Mouse (Mus musculus) forebrain, embryonic 15.5 days (tissue): ENCODE data around the gene Clcn7. TPM values are rescaled to one million over a fixed set of nuclear protein-coding genes. Genes with fewer than 3 reads are reported as not detected.
A peak's percentile ranks its signal among the peaks of the same experiment; 100 is the strongest.

Experiments used
- ATAC-seq: fragments of 200-750 bp; cut with Nextera tagmentation; replicated peaks from 2 replicates; pipeline ENCODE4 v1.8.0; 2017; ENCODE audit warnings: mild to moderate bottlenecking, moderate TSS enrichment, moderate library complexity
- H3K27ac ChIP-seq: fragments of 300-500 bp; sonication (generic); replicated peaks from 2 replicates; pipeline ENCODE4 v1.5.1; 2015; ENCODE audit warnings: mild to moderate bottlenecking, inconsistent platforms
- H3K27me3 ChIP-seq: fragments of 300-500 bp; sonication (generic); 2 replicates; pipeline ENCODE4 v1.6.1; 2015; ENCODE audit warnings: inconsistent platforms
- H3K36me3 ChIP-seq: fragments of 300-500 bp; sonication (generic); 2 replicates; pipeline ENCODE4 v1.6.1; 2015; ENCODE audit warnings: mild to moderate bottlenecking, inconsistent platforms
- H3K4me1 ChIP-seq: fragments of 300-500 bp; sonication (generic); 2 replicates; pipeline ENCODE4 v1.6.1; 2015; ENCODE audit warnings: inconsistent platforms
- H3K4me2 ChIP-seq: fragments of 300-500 bp; sonication (generic); replicated peaks from 2 replicates; pipeline ENCODE4 v1.6.1; 2015; ENCODE audit warnings: mild to moderate bottlenecking, inconsistent platforms
- H3K4me3 ChIP-seq: fragments of 300-500 bp; sonication (generic); 2 replicates; pipeline ENCODE4 v1.5.1; 2015; ENCODE audit warnings: mild to moderate bottlenecking, inconsistent platforms
- H3K9ac ChIP-seq: fragments of 300-500 bp; sonication (generic); replicated peaks from 2 replicates; pipeline ENCODE4 v1.6.1; 2015; ENCODE audit warnings: mild to moderate bottlenecking, inconsistent platforms
- H3K9me3 ChIP-seq: fragments of 300-500 bp; sonication (generic); 2 replicates; pipeline ENCODE4 v1.6.1; 2016; ENCODE audit warnings: inconsistent platforms
- WGBS: fragments of 180-500 bp; shearing (Covaris S2); methylation state at CpG from one replicate; pipeline ENCODE4 v1.1.7; 2015; ENCODE audit warnings: mixed read lengths; 5-methylcytosine and 5-hydroxymethylcytosine counted together
- polyA plus RNA-seq: library from polyadenylated mRNA; unstranded; fragments of >200 nt; fragmentation: Nextera tagmentation; extraction: Ambion mirVana; gene quantifications from 2 replicates; pipeline ENCODE4 v1.2.1, GENCODE M21; 2015

The Clcn7 gene
- polyA plus RNA-seq = 28.8 and 30.4 TPM in 2 replicates

DNA sequence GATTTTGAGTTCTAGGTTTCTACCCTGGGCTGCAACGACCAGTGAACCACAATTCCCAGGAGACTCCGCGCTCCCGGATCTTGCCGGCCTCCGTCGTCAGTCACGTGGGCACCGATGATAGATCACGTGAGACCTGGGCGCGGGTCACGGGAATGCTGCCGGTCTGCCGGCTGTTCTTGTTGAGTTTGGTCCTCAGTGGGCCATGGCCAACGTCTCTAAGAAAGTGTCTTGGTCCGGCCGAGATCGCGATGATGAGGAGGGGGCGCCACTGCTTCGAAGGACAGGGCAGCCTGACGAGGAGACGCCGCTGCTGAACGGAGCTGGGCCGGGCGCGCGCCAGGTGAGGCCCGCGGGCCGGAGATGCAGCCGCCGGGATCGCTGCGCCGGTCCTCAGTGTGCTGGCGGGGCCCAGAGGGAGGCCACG lies at the start of gene Clcn7:
Gene Clcn7 (plus strand): TSS at position 117 of the 424 bp plus-strand sequence.
- WGBS = 0% methylated on average over 40 of the region's 40 CpGs
- peak; percentile 95 for ATAC-seq

DNA sequence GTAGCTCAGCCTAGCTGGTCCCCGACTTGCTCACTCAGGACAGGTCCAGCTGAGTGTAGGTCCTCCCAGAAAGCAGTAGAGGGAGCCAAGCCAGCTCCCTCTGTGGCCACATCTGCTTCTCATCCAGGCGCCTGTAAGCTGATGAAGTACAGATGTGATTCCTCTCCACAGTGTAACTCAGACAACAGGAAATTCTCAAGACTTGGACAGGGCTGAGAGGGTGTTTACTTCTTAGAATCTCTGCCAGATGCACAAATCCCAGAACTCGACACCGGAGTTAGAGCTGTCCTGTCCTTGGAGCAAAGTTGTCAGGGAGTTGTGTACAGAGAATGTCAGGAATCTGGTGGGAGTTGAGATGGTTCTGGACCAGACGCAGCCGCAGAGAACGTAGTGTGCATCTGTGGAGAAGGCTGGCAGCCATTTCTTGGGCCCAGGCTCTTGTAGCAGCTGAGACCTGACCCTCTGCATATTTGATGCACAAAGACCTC lies 49.7 kb upstream of the Clcn7 start, which contains the start of gene Tmem204:
Gene Tmem204 (minus strand): TSS at position 148 of the 488 bp plus-strand sequence.
- no peaks in the 10 kb centered on the region for H3K9me3 ChIP-seq
- H3K36me3 ChIP-seq = peaks cover 3% of the 10 kb centered on the region; the same call in 1 of the 2 replicates
- no peak within 1 kb of the TSS for H3K4me3 ChIP-seq
- H3K27me3 ChIP-seq = no peaks in the 10 kb centered on the region
- H3K27ac ChIP-seq = no peak within 1 kb of the TSS
- no peak within 1 kb of the TSS for H3K9ac ChIP-seq
- H3K4me1 ChIP-seq = no peaks in the 10 kb centered on the region; the same call in 1 of the 2 replicates
- no peak within 1 kb of the TSS for H3K4me2 ChIP-seq
- no peak for ATAC-seq
- WGBS = 70% methylated on average over 7 of the region's 7 CpGs

More for the DNA sequence above, at the start of gene Clcn7:
- Histone ChIP-seq H3K27ac (no peak within 1 kb of the TSS), H3K4me3 (peak within 1 kb of the TSS; percentile 76), H3K9ac (peak within 1 kb of the TSS; percentile 75), H3K4me1 (peaks cover 16% of the 10 kb centered on the region), H3K4me2 (peak within 1 kb of the TSS; percentile 50), H3K27me3 (no peaks in the 10 kb centered on the region), H3K9me3 (no peaks in the 10 kb centered on the region), H3K36me3 (no peaks in the 10 kb centered on the region)

GRCm38 (mm10) chr17:25084835-25085385 lies 48.3 kb upstream of the Clcn7 start:
- WGBS = 83% methylated on average over 13 of the region's 13 CpGs
- ATAC-seq = no peak
- Histone ChIP-seq H3K4me1 (no peaks in the 10 kb centered on the region), H3K9ac (no peak overlapping the region), H3K27ac (no peak overlapping the region), H3K9me3 (no peaks in the 10 kb centered on the region), H3K4me2 (no peak overlapping the region), H3K4me3 (no peak overlapping the region), H3K36me3 (peaks cover 4% of the 10 kb centered on the region), H3K27me3 (no peaks in the 10 kb centered on the region)

GRCm38 (mm10) chr17:25086724-25087123 lies 46.5 kb upstream of the Clcn7 start:
- H3K9me3 ChIP-seq = no peaks in the 10 kb centered on the region
- no peak overlapping the region for H3K27ac ChIP-seq
- WGBS = 92% methylated on average over 7 of the region's 7 CpGs
- ATAC-seq = no peak
- no peaks in the 10 kb centered on the region for H3K27me3 ChIP-seq
- no peak overlapping the region for H3K9ac ChIP-seq
- H3K4me2 ChIP-seq = no peak overlapping the region
- H3K4me3 ChIP-seq = no peak overlapping the region
- H3K36me3 ChIP-seq = peaks cover 8% of the 10 kb centered on the region
- H3K4me1 ChIP-seq = no peaks in the 10 kb centered on the region

DNA sequence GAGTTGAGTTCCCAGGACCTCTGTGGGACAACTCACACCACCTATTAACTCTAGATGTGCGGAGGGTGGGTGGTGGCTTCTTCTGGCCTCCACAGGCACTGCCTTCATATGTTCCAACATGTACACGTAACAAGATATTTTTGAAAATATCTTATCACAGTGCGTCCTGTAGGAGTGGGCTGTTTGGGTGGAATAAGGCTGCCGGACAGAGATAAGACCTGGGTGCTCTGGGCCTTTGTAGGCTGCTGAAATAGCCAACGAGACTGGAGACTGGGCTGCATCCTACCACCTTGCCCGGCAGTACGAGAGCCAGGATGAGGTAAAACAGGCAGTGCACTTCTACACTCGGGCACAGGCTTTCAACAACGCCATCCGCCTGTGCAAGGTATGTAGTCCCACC lies 44.0 kb upstream of the Clcn7 start:
- Histone ChIP-seq H3K9me3 (no peaks in the 10 kb centered on the region), H3K4me2 (no peak overlapping the region), H3K27ac (no peak overlapping the region), H3K4me3 (no peak overlapping the region), H3K36me3 (peaks cover 8% of the 10 kb centered on the region), H3K27me3 (no peaks in the 10 kb centered on the region), H3K4me1 (no peaks in the 10 kb centered on the region), H3K9ac (no peak overlapping the region)
- ATAC-seq = no peak
- WGBS = 95% methylated on average over 10 of the region's 10 CpGs

GRCm38 (mm10) chr17:25090450-25090849 lies 42.7 kb upstream of the Clcn7 start:
- WGBS = 94% methylated on average over 10 of the region's 10 CpGs
- ATAC-seq = no peak
- H3K36me3 ChIP-seq = peaks cover 8% of the 10 kb centered on the region

GRCm38 (mm10) chr17:25096221-25096620 lies 37.0 kb upstream of the Clcn7 start:
- Histone ChIP-seq H3K36me3 (peaks cover 32% of the 10 kb centered on the region), H3K9me3 (no peaks in the 10 kb centered on the region), H3K4me3 (no peak overlapping the region), H3K4me1 (no peaks in the 10 kb centered on the region), H3K9ac (no peak overlapping the region), H3K27ac (no peak overlapping the region), H3K4me2 (no peak overlapping the region), H3K27me3 (no peaks in the 10 kb centered on the region)
- ATAC-seq = no peak
- WGBS = 92% methylated on average over 2 of the region's 2 CpGs

More at GRCm38 (mm10) chr17:25090450-25090849, 42.7 kb upstream of the Clcn7 start:
- Histone ChIP-seq H3K9me3 (no peaks in the 10 kb centered on the region), H3K4me1 (no peaks in the 10 kb centered on the region), H3K9ac (no peak overlapping the region), H3K4me3 (no peak overlapping the region), H3K27me3 (no peaks in the 10 kb centered on the region), H3K4me2 (no peak overlapping the region), H3K27ac (no peak overlapping the region)

- 91% methylated on average over 6 of the region's 6 CpGs for WGBS
- H3K4me3 ChIP-seq = no peak overlapping the region
- no peaks in the 10 kb centered on the region for H3K4me1 ChIP-seq
- no peak overlapping the region for H3K9ac ChIP-seq
- H3K27ac ChIP-seq = no peak overlapping the region
- H3K27me3 ChIP-seq = no peaks in the 10 kb centered on the region
- no peaks in the 10 kb centered on the region for H3K9me3 ChIP-seq
- H3K4me2 ChIP-seq = no peak overlapping the region
- ATAC-seq = no peak
- H3K36me3 ChIP-seq = peaks cover 69% of the 10 kb centered on the region
These were observed 33.1 kb upstream of the Clcn7 start for GRCm38 (mm10) chr17:25100052-25100451.

GRCm38 (mm10) chr17:25101338-25101737 lies 31.9 kb upstream of the Clcn7 start:
- H3K4me2 ChIP-seq = no peak overlapping the region
- no peaks in the 10 kb centered on the region for H3K9me3 ChIP-seq
- no peak overlapping the region for H3K4me3 ChIP-seq
- H3K27me3 ChIP-seq = no peaks in the 10 kb centered on the region
- no peak overlapping the region for H3K9ac ChIP-seq
- H3K27ac ChIP-seq = no peak overlapping the region
- ATAC-seq = no peak
- peaks cover 73% of the 10 kb centered on the region for H3K36me3 ChIP-seq
- WGBS = 96% methylated on average over 11 of the region's 11 CpGs
- no peaks in the 10 kb centered on the region for H3K4me1 ChIP-seq

- Histone ChIP-seq H3K4me1 (peaks cover 4% of the 10 kb centered on the region), H3K27ac (no peak overlapping the region), H3K4me3 (no peak overlapping the region), H3K27me3 (no peaks in the 10 kb centered on the region), H3K36me3 (peaks cover 55% of the 10 kb centered on the region), H3K4me2 (no peak overlapping the region), H3K9ac (no peak overlapping the region), H3K9me3 (no peaks in the 10 kb centered on the region)
- no peak for ATAC-seq
- 89% methylated on average over 13 of the region's 16 CpGs for WGBS
These were observed 25.4 kb upstream of the Clcn7 start for GRCm38 (mm10) chr17:25107786-25108185.

DNA sequence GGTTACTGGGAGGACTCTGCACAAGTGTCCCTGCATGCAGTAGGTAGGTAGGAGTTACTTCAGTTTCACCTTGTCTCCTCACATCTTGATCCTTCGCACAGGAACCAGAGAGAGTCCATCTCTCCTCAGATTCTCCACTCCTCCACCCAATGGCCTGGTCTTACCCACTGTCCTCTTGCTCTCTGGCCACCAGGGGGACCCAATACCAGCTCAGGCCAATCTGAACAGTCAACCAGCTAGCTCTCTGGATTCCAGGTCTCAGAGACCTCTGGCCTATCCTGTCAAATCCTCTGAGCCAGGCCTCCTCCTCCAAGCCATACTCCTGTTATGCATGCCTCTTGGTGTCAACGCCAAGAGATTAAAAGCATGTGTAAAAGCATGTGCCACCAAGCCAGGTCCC lies 23.6 kb upstream of the Clcn7 start:
- Histone ChIP-seq H3K4me2 (no peak overlapping the region), H3K9me3 (no peaks in the 10 kb centered on the region), H3K4me1 (peaks cover 5% of the 10 kb centered on the region), H3K9ac (no peak overlapping the region), H3K27ac (no peak overlapping the region), H3K27me3 (no peaks in the 10 kb centered on the region), H3K36me3 (peaks cover 38% of the 10 kb centered on the region), H3K4me3 (no peak overlapping the region)
- WGBS = 92% methylated on average over 2 of the region's 2 CpGs
- no peak for ATAC-seq

DNA sequence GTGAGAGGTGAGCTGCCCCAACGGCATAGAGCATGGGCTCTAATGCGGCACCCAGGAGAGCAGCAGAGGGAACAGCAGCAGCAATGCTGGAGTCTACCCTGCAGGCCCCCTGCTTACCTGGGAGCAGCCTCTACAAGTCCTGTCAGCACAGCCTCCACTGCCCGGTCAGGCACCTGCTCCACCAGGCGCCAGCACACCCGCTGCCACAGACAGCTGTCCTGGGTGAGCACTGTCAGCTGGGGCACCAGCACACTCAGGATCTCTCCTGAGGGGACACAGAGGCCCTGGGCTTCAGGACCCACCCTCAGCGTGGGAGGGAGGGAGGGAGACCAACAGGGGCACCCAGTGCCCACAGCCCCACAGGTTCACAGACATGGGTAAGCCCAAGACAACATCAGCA lies 22.6 kb upstream of the Clcn7 start:
- no peak for ATAC-seq

GRCm38 (mm10) chr17:25111220-25111619 lies 22.0 kb upstream of the Clcn7 start:
- Histone ChIP-seq H3K4me1 (peaks cover 14% of the 10 kb centered on the region), H3K36me3 (peaks cover 30% of the 10 kb centered on the region), H3K27ac (peak overlapping the region; percentile 83; the same call in 1 of the 2 replicates), H3K9ac (no peak overlapping the region), H3K4me2 (no peak overlapping the region), H3K4me3 (no peak overlapping the region), H3K27me3 (no peaks in the 10 kb centered on the region), H3K9me3 (no peaks in the 10 kb centered on the region)
- WGBS = 87% methylated on average over 5 of the region's 5 CpGs
- ATAC-seq = no peak

More for the DNA sequence above, 22.6 kb upstream of the Clcn7 start:
- H3K27me3 ChIP-seq = no peaks in the 10 kb centered on the region
- no peak overlapping the region for H3K4me3 ChIP-seq
- H3K4me1 ChIP-seq = peaks cover 11% of the 10 kb centered on the region
- no peak overlapping the region for H3K4me2 ChIP-seq
- H3K9me3 ChIP-seq = no peaks in the 10 kb centered on the region
- H3K9ac ChIP-seq = no peak overlapping the region
- WGBS = 95% methylated on average over 6 of the region's 6 CpGs
- H3K36me3 ChIP-seq = peaks cover 33% of the 10 kb centered on the region
- no peak overlapping the region for H3K27ac ChIP-seq
